Mouse (Mus musculus) left cerebral cortex, postnatal 10 days (tissue): ENCODE measurements around the gene Ciita. TPM values are rescaled to one million over a fixed set of nuclear protein-coding genes. Genes with fewer than 3 reads are reported as not detected.

ENCODE experiments used
- DNase-seq, 2 experiments: peaks; one replicate each; pipeline ENCODE4 v3.0.0; 2021 to 2022; ENCODE audit warnings: low spot score in 2 of 2, mixed read lengths in 1 of 2; ENCODE audit errors: extremely low spot score in 1 of 2
- intact Hi-C: fragments of 180-260 bp; cut with DNase I; formaldehyde crosslinking; loops from one replicate; pipeline ENCODE4 v1.15.1; 2025
- total RNA-seq, 2 experiments: library from RNA; stranded (reverse); gene quantifications; 2 replicates each; pipeline ENCODE4 v1.2.3; 2021

The Ciita gene
- not detected for total RNA-seq

DNA sequence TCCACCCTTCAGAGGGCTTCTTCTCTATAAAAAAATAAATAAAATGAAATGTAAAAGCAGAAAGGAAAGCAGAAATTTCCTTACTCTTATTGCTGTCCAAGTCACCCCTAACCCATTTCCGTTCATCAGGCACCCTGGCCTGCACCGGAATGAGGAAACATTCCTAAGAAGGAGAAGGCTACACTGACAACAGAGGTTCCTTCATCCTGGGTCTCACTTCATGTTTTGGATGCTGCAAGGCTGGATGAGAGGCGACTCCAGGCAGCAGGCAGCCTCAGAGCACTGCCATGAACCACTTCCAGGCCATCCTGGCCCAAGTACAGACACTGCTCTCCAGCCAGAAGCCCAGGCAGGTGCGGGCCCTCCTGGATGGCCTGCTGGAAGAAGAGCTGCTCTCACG lies at the start of gene Ciita:
Ciita (plus strand) TSS at position 203 of the 400 bp plus-strand sequence.
- no peak for DNase-seq
- intact Hi-C loops: no loop called here

DNA sequence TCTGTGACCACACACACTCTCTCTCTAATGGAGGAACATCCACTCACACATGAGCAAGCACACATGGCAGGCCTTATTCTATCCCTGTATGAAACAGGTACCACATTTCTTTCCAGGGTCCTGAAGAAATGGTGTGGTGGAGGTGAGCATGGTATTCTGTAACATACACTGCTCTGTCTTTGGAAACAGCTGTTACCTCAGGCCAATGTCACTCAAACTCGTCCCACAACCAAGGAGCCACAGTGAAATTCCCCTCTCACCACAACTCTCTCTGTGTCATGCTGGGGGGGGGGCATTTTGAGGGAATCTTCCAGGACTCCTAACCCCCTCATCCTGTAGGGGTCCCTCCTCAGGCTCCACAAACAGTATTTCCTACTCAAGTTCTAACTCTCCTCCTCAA lies 47.9 kb upstream of the Ciita start:
- intact Hi-C loops: no loop called here
- no peak for DNase-seq

DNA sequence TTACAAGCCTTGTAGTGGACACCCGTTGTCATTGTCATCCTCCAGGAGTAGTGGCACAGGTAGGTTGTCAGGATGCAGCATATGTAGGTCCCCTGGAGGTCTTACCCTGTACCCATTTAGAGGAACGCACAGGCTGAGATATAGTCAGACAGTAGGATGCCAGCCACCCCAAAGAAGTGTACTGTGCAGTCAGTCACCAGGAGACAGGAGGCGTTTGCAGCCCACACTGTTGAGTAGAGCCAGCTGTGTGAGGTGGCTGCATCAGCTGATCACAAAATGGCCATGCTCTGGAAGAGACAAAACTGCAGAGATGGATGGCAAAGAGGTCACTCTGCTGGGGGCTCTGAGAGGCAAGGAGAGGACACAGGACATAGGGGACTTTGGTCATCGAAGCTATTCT lies 47.5 kb upstream of the Ciita start:
- no peak for DNase-seq
- intact Hi-C loops: no loop called here

DNA sequence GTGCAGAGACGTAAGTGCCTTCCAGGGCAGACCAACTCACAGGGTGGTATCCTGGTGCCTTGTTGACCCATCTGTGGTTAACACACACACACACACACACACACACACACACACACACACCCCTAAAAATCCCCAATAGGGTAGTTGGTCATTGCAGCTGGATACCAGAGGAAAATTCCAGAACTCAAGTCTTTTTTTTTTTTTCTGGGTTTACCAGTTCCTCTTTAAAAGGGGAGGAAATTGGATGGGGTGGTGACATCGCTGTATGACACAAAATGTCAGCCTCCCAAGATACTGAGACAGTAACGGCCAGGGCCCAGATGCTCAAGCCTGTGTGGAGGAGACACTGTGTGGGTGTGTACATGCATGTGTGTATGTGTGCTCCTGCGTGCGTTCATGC lies 46.5 kb upstream of the Ciita start:
- intact Hi-C loops: no loop called here
- DNase-seq: no peak

DNA sequence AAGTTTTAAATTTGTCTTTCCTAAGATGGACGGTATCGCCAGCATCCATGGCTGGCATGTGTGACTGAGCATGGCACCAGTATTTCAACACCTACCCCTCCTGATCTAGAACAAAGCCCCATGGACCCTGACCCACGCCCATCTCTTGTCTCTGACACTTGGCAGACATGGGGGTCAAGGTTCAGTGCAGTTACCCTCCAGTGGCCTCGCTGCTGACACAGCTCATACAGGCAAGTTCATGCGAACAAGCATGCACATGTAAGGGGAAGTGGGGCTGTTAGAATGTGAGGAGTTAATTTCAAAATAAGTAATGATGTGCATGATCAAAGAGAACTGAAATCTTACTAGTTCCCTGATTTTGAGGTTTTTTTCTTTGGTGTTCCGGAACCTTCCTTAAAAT lies 43.7 kb upstream of the Ciita start:
- DNase-seq: no peak
- intact Hi-C loops: no loop called here

DNA sequence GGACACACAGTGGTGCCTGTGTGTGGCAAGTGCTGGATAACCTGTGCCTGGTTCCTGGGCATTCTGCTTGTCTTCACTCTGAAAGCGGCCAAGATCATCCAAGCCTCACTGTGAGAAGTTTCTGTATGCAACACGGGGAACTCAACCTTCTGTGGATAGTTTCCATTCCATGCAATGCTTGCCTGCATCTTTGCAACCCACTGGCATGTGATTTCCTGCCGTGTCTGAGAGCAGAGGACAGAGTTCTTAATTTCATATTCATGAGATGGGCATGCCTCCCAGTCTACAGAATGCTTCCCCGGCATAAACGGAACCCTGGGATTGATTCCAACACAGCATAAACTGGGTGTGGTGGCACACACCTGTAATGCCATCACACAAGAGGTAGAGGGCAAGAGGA lies 41.8 kb upstream of the Ciita start:
- intact Hi-C loops: no loop called here
- no peak for DNase-seq

DNA sequence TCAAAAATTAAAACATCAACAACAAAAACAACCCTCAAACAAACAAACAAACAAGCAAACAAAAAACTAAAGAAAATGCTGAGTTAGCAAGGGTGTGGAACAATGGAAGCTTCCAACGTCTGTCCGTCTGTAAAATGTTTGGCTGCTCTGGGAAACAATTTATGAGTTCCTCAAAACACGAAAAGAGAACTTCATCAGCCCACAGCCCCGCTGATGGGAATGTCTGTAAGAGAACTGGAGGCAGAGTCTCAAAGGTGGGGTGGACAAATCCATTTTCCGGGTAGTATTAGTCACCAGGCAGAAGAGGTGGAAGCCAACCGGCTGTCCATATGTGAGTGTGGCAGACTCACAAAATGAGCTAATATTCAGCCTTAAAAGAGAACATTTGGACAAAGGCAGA lies 38.5 kb upstream of the Ciita start:
- intact Hi-C loops: no loop called here
- DNase-seq: no peak

DNA sequence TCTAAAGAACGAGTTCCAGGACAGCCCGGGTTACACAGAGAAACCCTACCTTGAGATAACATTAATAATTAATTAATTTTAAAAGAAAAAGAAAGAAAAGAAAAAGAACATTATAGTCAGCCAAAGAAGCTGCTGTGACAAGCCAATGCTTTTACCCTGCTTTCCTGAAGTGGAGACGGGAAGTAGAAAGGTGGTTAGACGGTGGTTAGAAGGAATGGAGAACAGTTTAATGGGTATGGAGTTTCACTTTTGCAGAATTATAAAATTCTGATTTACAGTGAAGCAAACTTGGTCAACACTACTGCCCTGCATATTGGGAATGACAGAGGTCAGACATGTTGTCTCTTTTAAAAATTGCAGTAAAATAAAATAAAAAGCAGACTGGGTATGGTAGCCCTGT lies 38.1 kb upstream of the Ciita start:
- DNase-seq: no peak
- intact Hi-C loops: no loop called here

DNA sequence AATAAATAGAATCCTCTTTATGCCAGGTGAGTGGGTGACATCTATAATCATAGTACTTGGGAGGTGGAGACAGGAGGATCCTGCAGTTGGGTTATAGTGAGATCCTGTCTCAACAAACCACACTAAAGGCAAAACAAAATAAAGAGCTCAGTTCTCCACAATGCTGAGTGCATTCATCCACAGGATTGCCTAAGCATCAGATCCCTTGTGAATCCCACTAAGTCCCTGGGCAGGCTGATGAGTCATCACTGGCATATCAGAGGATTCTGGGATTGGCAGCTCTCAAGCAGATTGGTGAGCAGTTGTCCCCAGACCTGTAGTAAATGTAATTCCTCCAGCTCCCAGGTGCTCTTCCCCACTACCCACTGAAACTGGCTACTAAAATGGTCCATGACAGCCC lies 36.1 kb upstream of the Ciita start:
- no peak for DNase-seq
- intact Hi-C loops: no loop called here

DNA sequence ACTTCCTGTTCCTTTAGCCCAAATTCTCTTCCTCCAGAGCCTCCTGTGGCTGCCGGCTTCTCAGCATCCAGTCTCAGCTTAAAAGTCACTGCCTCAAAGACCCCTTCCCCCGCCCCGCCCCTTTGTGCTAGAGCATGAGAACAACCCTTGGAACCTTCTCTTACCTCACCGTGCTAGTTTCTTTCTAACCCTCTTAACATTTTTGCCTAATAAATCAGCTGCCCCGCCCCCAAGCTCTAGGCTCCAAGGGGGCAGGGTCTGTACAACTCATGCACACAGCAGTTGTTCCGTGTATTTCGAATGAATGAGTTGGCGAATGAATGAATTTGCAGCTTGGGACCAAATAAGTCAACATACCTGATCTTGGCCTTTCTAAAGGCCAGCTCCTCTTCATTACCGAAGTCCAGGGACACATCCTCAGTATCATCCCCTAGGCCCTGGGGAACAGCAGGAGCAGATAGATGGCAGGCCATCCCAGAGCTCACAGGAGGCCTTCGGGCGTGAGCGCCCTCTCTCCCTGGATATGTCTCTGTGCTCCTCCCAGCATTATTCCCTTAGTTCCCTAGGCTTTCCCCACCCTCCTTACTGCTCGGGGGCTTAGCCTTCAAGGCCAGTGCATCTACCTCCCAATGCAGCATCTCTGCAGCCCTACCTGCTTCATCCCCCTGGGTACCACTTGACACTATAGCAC lies 33.1 kb upstream of the Ciita start:
- intact Hi-C loops: no loop called here
- no peak for DNase-seq

DNA sequence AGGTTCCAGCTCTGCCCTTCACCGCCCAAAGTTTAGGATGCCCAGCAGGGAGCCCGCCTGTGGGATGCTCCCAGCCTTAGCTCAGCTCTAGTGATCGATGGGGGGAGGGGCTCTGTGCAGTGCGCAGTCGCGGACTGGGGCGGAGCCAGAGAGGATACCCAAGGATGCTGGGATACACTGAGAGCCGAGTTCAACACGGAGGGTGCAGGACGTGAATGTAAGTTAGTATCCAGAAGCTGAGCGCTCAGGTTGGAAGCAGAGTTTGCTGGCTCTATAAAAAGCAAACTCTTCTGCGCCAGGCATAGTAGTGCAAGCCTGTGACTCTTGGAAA lies 32.6 kb upstream of the Ciita start, which contains the start of gene Tvp23a:
Tvp23a (minus strand) TSS at position 99 of the 331 bp plus-strand sequence.
- intact Hi-C loops: no loop called here
- peak; percentile 84 to 88 for DNase-seq

DNA sequence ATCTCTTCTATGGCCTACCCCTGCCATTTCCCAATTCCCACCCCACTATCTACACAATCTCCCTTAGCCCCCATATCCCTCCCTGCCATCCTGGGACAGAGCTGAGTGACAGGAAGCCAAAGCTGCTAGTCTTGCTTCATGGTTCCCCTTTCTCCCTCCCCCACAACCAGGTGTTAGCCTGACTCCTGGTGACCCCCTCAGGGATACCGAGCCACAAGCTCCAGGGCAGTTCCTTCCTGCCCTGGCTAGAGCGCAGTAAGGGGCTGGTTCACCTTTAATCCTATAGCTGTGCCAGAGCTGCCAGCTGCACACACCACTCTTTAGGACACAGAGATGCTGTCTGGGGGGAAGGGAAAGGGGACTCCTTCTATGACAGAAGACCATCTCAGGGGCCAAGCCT lies 32.1 kb upstream of the Ciita start:
- intact Hi-C loops: no loop called here
- DNase-seq: no peak

DNA sequence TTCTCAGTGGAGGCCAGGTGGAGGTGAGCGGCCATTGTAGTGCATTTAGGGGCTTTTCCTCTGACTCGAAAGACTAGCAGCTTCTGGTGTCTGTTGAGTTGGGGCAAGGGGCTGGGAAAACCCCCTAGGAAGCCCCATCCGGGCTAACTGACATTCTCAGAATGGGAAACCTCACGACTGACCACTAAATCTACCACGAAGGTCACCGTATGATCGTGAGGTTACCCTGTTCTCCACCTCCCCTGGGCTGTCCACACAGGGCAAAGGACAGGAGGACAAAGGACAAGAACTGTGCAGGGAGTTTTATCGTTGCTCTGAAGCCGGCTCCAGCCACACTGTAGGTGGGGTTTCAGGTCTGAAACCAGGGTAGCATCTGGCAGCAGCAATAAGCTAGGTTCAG lies 30.9 kb upstream of the Ciita start:
- no peak for DNase-seq
- intact Hi-C loops: no loop called here

DNA sequence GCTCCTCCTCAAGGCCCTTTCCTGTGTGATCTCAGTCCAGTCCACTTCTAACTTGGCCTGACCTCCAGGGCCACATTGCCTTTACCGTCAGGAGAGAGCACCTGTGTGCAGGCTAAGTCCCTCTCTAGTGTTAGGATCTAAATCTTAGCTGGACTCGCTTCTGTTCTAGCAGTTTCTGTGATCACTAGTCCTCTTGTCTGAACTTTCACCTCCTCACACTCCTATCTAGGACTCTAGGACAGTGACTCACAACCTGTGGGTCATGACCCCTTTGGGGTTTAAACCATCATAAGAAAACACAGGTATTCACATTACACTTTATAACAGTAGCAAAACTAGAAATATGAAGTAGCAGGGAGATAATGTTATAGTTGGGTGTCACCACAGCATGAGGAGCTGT lies 28.0 kb upstream of the Ciita start:
- DNase-seq: no peak
- intact Hi-C loops: no loop called here

DNA sequence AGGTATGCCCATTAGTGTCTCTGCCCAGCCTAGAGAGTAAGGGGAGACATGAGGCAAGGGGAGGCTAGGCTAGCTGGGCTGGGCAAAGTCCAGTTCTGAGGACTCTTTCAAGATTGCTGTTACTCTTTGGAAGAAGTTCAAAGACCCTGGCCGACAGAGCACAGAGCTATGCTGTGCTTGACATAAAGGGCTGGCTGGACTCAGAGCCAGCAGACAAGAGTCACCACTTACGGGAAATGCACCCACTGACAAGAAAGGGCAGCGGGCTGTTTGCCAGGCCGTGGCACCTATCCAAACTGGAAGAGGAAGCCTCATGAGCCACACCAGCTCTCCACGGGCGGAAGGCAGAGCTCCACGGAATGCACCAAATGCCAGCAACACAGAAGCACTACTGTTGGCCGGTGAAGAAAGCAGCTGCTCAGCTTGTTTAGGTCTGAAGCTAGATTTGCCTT lies 27.4 kb upstream of the Ciita start:
- intact Hi-C loops: no loop called here
- peak; percentile 89 to 94 for DNase-seq

DNA sequence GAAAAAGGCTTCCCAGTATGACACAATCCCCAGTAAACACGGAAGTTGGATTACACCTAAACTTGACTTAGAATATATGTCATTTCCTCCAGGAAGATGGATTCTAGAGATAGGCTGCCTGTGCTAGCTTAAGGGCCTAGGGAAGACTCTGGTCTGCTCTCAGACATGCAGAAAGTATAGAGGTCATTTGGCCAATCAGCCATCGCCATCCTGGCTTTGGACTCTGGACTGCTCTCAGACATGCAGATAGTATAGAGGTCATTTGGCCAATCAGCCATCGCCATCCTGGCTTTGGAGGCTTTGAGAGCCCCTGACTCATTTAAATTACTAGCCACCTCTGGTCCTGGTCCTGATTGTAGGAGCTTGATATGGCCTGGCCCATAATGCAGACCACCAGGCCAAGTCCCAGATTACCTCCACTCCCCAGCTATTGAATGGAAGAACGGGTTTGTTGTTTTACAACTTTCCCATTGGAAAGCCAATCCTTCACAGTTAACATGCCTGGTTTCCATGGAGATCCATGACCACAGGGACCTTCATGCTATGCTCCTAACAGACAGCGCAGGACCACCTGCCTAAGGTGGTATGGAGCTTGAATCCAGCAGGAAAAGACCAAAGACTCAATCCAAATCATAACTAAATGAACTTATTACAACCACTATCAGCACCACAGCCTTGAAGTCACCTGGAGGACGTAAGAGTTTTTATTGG lies 25.8 kb upstream of the Ciita start:
- DNase-seq: no peak
- intact Hi-C loops: no loop called here

DNA sequence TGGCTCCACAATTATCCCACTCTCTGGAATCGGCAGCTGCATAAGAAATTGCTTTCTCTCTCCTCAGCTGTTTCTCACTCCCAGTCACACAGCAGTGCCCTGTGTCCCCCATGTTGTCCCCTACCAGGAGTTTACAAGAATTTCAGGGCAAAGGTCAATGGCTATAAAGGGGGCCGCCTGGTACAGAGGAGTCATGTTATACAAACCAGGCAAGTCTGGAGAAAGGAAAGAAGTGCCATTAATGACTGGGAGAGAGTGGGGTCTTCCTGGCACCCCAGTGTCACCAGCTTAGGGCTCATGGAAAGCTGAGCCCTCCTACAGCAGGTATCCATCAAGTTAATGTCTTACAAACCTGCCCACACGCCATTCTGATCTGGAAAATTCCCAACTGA lies 25.3 kb upstream of the Ciita start:
- intact Hi-C loops: no loop called here
- no peak for DNase-seq

DNA sequence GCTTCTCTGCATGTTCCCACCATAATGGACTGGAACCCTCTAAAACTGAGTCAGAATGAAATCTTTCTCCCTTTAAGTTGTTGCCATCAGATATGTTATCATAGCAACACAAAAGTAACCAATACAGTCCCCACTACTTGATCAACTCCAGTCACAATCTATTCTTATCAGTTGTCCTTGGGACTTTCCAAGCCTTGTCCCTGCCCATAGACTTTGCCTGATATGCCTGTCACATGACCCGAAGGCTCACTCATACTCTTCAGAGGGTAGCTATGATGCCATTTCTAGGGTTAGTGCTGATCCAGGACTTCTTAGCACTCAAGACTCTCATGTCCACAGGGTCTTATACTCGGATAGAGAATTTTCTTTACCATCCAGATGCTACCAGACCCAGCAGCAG lies 19.7 kb upstream of the Ciita start:
- no peak for DNase-seq
- intact Hi-C loops: no loop called here

DNA sequence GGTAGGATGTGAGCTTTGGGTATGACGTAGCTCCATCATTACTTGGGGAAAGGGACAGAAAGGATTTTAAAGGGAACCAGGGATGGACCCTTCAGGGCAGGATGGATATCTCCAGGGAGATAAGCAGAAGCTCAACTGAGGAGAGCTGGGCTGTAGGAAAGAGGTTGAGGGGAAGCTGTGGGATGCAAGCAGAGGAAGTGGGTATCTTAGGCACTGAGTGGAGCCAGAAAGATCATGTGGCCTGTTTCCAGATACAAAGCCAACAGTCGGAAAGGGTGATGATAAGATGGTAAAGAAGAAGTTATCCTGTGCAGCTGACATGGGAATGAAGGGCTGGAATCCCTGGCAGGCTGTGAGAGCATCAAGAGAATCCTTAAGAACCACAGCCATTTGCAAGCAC lies 18.7 kb upstream of the Ciita start:
- intact Hi-C loops: no loop called here
- DNase-seq: no peak

DNA sequence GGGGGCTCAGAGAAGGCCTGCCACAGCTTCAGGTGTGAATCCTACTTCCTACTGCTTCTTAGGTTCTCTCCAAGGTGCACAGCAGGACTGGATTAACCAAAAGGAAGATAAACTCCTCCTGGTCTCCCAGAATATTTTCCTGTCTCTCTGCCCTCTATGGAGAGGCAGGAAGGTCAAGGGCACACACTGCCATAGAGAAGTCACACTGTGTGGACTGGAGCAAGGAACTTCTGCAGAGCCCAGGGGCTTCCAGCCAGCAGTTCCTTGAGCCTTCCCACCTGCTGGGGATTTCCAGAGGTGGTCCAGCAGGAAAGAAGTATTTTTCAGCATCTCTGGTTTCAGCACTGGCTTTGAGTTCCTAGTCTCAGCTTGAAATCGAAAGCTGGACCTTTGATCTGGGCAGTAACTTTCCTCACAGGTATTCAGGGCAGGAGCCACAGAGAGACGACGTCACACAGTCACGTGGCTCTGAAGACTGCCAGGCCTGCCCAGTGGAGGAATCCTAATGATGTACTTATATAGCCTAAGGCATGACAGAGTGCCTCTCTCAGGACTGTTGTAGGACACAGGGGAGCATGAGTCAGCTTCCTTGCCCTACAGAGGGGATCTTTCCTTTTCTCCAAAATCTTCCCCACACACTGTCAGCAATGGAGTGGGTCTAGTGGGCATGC lies 14.7 kb upstream of the Ciita start:
- no peak for DNase-seq
- intact Hi-C loops: no loop called here
